Mouse (Mus musculus) kidney, postnatal 36 days (tissue): ENCODE measurements around the gene Olfr766-ps1.
"Not testable (repeated sequence)": the region's sequence is repeated elsewhere in the genome, so short reads cannot be mapped to it uniquely, and the experiment has no call there.

ENCODE experiments used
- DNase-seq, 2 experiments: peaks; one replicate each; pipeline ENCODE4 v3.0.0; 2021 to 2022; ENCODE audit warnings: mixed read lengths in 2 of 2

Olfr766-ps1 gene

GRCm38 (mm10) chr10:129068877-129069276 is at the start of gene Olfr766-ps1:
Gene Olfr766-ps1, minus strand, starts transcription at chr10:129068977.
- DNase-seq: no peak

GRCm38 (mm10) chr10:129117761-129118160 is 49.0 kb upstream of the Olfr766-ps1 start, which contains the start of gene Olfr769:
Gene Olfr769, minus strand, starts transcription at chr10:129117861.
- no peak for DNase-seq

GRCm38 (mm10) chr10:129115146-129115545 is 46.4 kb upstream of the Olfr766-ps1 start:
- no peak for DNase-seq

GRCm38 (mm10) chr10:129101231-129101630 is 32.5 kb upstream of the Olfr766-ps1 start:
- DNase-seq: no peak

- no peak for DNase-seq
Measured at GRCm38 (mm10) chr10:129099275-129099674, 30.5 kb upstream of the Olfr766-ps1 start, which contains the start of gene Olfr768. Gene Olfr768, minus strand, starts transcription at chr10:129099375.

GRCm38 (mm10) chr10:129082810-129083209 is 14.0 kb upstream of the Olfr766-ps1 start, which contains the start of gene Olfr767:
Gene Olfr767, minus strand, starts transcription at chr10:129082910.
- DNase-seq: not testable (repeated sequence)

- not testable (repeated sequence) for DNase-seq
Measured at GRCm38 (mm10) chr10:129049898-129050297, 18.9 kb downstream of the Olfr766-ps1 start, which contains the start of gene Olfr765. Gene Olfr765, minus strand, starts transcription at chr10:129049998.

GRCm38 (mm10) chr10:129039796-129040195 is 29.0 kb downstream of the Olfr766-ps1 start, which contains the start of gene Olfr764-ps1:
Gene Olfr764-ps1, minus strand, starts transcription at chr10:129039896.
- DNase-seq: no peak

GRCm38 (mm10) chr10:129028343-129028742 is 40.4 kb downstream of the Olfr766-ps1 start:
- no peak for DNase-seq

GRCm38 (mm10) chr10:129026018-129026662 is 42.6 kb downstream of the Olfr766-ps1 start:
- peak; percentile 20 to 73 for DNase-seq

GRCm38 (mm10) chr10:129023319-129023718 is 45.5 kb downstream of the Olfr766-ps1 start:
- no peak for DNase-seq

GRCm38 (mm10) chr10:129014477-129014876 is 54.3 kb downstream of the Olfr766-ps1 start:
- peak in 1 of 2 experiments; percentile 9 for DNase-seq
